Mouse (Mus musculus) lung, adult 2 months (tissue): ENCODE measurements around the gene Ing3.

Source experiments
- CTCF ChIP-seq: fragments of 200-500 bp; IDR thresholded peaks from 2 replicates; pipeline ENCODE4 v1.5.1; 2011; ENCODE audit warnings: mild to moderate bottlenecking, low read length, control low read depth; ENCODE audit not compliant: insufficient read depth
- POLR2A ChIP-seq: fragments of 200-500 bp; IDR thresholded peaks from 2 replicates; pipeline ENCODE4 v1.6.1; 2011; ENCODE audit warnings: low read depth, mild to moderate bottlenecking, control low read depth, low read length, borderline replicate concordance; ENCODE audit errors: extremely low read depth

DNA sequence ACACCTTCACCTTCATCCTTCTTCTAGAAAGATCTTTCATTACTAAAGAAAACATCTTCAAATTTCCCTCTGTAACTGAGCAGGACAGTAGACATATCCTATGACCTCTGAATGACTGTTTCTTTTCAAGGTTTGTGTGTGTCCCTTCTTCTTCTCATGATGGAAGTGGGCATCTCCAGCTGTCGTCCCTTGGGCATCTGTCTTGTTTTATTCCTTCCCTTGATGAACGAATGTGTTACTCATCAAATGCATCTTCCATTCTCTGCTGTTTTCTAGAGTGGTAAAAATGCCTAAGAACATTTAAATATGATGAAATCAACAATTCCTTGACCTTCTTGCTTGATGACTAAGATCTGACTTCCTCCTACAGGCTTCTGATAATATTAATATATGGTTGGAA, 43.7 kb downstream of the Ing3 start:
- TF ChIP-seq CTCF (no peak), POLR2A (no peak)
